Mouse (Mus musculus) E14TG2a.4 (cell line): Measurements from ENCODE around the gene Emc7.

Experiments used
- H3K27me3 ChIP-seq: 2 replicates; pipeline ENCODE4 v1.6.1; 2014; ENCODE audit warnings: low read length, control low read depth; ENCODE audit not compliant: insufficient read depth
- H3K36me3 ChIP-seq: 2 replicates; pipeline ENCODE4 v1.6.1; 2014; ENCODE audit warnings: low read length, control low read depth; ENCODE audit not compliant: insufficient read depth
- H3K4me1 ChIP-seq: replicated peaks from 2 replicates; pipeline ENCODE4 v1.6.1; 2014; ENCODE audit warnings: low read depth, low read length, control low read depth
- H3K4me3 ChIP-seq: replicated peaks from 2 replicates; pipeline ENCODE4 v1.5.1; 2014; ENCODE audit warnings: mild to moderate bottlenecking, low read length
- H3K9me3 ChIP-seq: 2 replicates; pipeline ENCODE4 v1.6.1; 2014; ENCODE audit warnings: low read length, control low read depth
- CTCF ChIP-seq: conservative IDR thresholded peaks from 2 replicates; pipeline ENCODE4 v1.5.1; 2014; ENCODE audit warnings: low read length
- NANOG ChIP-seq: IDR thresholded peaks from 2 replicates; pipeline ENCODE4 v1.6.1; 2014; ENCODE audit warnings: borderline replicate concordance, low read length, mixed read lengths

Emc7 gene

DNA sequence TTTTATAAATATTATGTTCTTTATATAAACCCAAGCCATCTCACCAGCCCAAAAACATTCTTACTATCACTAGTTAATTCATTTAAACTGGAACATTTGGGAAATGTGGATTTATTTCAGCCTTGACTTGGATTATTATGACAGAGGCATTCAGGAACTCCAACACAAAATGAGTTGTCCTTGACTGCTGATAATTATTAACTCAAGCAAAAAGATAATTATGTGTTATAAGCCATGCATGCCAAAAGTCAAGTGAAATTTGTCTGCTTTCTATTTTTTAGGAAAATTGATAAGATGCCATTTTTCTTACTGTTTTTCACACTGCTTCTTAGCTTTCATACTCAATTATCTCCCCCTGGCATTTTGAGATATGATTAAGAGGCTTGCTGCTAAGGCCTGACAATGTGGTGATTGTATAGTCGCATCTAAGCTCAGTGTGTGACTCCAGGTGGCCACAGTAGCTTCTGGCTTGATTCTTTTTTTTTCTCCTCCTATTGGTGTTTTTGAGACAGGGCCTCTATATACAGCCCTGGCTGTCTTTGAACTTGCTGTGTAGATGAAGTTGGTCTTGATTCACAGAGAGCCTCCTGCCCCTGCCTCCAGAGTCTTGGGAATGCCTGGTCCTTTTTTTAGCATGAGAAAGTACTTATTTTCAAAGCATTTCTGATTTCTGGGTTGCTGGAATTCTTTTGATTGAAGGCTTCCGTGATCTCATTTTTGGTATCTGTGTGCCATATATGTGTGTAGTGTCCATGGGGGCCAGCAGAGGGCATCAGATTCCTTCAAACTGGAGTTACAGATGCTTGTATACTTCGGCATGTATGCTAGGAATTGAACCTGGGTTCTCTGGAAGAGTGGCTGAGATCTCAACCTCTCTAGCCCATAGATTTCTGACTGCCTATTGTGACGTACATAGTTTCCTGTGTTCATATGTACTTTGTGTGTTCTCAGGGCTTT lies 66.0 kb downstream of the Emc7 start:
- TF ChIP-seq NANOG (no peak), CTCF (peak; percentile 58)
- Histone ChIP-seq H3K27me3 (no peaks in the 10 kb centered on the region), H3K4me3 (no peak overlapping the region), H3K9me3 (no peaks in the 10 kb centered on the region), H3K36me3 (0 out of 2 replicates have a peak, but pooled peaks cover 3% of the 10 kb centered on the region), H3K4me1 (no peaks in the 10 kb centered on the region)
